Mouse (Mus musculus) lung, postnatal 25 days (tissue): ENCODE results near the gene Hk1.

Experiments used
- DNase-seq: peaks from one replicate; pipeline ENCODE4 v3.0.0; 2022; ENCODE audit warnings: low spot score

Gene Hk1

DNA sequence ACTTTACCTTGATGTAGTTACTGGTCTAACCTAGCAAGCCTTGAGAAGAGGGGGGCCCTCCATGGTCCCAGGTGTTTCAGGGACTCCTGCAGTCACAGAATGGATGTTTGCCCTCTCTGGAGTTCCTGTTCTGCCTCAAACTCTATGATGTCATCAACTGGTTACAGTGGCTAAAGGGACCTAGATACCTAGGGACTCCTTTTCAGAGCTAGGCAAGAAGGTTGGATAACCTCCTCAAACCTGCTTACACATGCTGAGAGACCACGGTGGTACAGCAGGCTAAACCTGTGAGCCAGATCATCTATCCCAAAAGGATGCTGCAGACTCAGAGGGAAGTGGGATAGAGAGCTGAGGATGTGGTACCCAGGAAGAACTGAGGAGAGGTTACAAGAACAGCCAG is at the start of gene Hk1:
Gene Hk1, minus strand, starts transcription at position 101 of the 400 bp plus-strand sequence.
- no peak for DNase-seq

DNA sequence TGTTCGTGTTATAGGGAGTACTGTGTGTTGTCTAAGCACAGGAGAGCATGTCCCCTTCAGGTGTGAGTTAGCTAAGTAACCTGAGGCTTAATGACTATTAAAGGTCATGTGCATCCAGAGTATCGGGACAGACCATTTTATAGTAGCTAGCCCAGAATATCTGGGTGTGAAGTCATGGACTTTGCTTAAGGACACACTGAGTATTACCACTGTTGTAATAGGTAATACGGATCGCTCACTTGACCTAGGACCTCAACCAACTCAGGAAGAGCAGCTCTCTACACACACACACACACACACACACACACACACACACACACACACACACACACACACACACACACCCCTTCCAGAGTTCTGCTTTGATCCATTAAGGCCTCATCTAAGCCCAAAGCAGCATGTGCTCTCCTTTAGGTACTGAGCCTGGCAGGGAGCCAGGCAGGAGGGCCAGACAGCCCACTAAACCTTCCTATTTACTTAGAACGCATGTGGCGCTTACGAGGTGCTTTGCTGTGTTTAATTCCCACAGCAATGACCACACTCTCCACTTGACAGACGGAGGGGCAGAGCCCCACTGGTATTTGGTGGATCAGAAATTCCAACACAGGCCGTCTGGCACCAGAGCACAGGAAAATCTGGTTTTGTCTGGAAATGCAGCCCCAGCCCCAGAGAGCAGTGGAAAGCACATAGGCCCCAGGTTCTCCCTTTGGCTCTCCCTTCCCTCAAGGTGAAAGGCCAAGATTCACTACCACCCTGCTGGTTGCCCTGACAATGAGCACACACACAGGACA is 45.6 kb upstream of the Hk1 start:
- DNase-seq: no peak

DNA sequence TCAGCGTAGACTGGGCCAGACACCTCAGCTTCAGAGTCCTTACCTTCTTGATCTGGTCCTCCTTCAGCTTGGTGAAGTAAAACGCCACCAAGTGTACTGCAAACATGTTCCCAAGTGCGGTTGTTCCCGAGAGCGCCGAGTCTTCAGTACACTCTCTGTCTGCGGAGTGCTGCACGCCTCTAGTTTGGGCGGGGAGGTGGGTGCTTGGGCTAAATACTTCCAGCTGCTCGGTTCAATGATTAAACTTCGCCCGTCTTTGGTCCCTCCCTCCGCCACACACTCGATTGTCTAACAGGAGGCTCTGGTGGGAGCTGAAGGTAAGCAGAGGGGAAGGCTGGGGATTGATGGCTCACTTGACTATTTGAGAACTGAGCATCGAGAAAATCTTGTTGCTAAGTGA is 42.5 kb upstream of the Hk1 start, which contains the start of gene Hkdc1:
Gene Hkdc1, minus strand, starts transcription at position 237 of the 400 bp plus-strand sequence.
- peak; percentile 61 for DNase-seq

DNA sequence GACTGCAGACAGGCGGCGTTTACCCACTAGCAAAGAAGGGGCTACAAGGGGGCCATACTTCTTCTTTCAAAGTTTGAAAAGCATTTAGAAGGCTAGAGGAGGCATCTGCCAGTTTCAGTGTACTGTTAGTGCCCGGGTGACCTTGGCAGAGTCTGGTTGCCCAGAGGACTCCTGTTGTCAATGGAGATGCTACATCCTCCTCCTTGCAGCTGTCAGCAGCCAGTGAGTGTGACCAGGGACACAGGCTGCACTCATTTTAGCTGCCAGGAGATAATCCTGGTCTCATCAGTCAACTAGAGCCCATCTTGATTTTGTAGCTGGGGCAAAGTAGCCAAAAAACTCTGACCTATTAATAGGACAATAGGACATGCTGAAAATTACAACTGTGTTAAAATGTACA is 41.4 kb upstream of the Hk1 start:
- DNase-seq: no peak

DNA sequence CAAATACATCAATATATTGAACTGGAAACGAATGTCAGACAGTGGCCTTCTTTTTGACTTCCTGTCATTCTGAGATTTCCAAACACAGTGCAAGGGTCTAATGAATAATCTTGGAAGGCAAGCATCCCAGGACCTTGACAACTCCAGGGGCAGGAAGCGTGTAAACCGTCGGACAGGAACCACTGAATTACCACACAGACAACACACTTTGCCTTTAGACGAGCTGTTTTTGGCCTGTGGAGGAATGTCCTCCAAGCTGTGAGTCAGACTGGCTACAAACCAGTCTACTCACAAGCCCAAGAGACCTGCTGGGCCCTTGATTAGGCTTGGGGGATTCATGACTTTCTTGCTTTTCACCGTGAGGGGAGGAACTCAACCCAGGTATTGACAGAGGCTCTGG is 40.7 kb upstream of the Hk1 start:
- no peak for DNase-seq

DNA sequence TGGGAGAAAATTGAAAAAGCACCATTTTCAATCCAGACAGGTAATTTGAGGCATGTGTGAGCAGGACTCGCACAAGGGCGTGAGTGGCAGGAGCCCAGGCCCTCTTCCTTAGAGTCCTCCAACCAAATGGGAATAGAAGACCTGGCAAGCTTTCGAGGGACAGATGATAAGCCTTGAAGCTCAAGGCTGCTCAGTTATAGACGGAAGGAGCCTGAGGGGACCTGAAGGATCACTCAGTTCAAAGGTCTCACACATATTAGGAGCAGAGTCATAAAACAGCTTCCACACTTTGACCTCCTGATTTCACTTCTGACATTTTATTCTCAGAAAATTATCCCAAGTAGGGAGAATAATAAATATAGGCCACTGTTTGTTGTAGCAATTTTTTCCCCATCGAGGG is 39.7 kb upstream of the Hk1 start:
- no peak for DNase-seq

DNA sequence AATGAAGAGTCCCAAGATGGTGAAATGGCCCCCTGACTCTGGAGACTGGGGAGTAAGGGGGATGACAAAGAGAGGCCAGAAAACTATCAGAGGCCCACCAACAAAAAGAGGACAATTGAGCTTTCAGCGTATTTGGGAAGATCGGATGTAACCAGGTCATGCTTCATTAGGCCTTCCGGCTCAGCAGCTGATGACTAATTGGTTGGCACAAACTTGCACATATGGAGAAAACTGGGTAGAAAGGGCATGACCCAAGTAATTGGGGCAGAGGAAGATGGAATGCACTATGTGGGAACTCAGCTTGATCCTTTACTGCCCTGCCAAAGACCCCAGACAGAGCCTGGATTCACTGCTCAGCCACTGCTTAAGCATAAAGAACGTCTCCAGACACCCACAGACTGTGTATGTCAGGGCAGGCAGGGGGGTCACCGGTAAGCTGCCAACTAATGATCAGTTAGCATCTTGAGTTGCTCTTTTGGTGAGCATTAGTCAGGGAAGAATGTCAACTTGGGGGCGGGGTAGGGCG is 39.2 kb upstream of the Hk1 start:
- no peak for DNase-seq

DNA sequence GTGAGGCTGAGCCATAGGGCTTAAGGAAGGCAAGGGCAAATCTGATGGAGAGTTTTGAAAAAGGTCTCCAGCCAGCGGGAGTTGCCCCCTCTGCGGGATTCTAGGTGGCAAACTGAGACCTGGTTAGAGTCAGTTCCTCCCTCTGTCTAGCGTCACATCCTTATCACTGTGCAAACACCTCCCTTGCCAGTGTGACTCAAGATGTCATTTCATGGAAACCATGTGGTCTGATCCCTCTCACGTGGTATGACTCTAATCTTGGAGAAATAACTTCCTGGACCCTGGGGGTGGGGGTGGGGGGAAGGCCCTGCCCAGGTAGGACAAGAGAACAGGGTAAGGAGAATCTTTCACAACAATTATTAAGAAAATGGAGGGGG is 33.9 kb upstream of the Hk1 start:
- peak; percentile 62 for DNase-seq

DNA sequence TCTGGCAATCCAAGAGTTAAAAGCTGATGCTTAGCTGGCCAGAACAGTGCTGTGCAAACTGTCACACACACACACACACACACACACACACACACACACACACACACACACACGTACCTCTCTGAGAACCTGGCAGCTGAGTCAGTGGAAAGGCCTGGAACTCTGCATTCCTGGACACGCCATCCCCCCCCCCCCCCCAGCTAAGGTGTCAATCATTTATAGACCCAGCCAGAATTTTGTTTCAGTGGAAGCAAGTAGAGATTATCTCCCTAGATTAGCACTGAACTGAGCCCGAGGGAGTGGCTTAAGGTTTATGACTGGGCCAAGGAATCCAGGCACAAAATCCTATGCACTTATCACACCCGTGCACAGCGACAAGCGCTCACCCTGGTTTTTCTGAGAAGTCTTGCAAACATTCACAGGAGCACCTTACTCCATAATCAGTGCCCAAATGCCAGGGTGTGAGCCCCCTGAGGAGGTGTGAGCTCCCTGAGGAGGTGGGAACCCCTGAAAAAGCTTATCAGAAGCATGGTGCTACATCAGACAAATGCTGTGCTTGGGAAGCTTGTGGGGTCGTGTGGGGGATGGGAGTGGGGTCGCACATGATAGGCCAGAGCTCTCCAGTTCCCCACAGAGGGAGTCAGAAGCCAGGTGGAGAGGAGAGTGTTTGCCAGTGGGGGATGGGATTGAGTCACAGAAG is 33.3 kb upstream of the Hk1 start:
- no peak for DNase-seq

DNA sequence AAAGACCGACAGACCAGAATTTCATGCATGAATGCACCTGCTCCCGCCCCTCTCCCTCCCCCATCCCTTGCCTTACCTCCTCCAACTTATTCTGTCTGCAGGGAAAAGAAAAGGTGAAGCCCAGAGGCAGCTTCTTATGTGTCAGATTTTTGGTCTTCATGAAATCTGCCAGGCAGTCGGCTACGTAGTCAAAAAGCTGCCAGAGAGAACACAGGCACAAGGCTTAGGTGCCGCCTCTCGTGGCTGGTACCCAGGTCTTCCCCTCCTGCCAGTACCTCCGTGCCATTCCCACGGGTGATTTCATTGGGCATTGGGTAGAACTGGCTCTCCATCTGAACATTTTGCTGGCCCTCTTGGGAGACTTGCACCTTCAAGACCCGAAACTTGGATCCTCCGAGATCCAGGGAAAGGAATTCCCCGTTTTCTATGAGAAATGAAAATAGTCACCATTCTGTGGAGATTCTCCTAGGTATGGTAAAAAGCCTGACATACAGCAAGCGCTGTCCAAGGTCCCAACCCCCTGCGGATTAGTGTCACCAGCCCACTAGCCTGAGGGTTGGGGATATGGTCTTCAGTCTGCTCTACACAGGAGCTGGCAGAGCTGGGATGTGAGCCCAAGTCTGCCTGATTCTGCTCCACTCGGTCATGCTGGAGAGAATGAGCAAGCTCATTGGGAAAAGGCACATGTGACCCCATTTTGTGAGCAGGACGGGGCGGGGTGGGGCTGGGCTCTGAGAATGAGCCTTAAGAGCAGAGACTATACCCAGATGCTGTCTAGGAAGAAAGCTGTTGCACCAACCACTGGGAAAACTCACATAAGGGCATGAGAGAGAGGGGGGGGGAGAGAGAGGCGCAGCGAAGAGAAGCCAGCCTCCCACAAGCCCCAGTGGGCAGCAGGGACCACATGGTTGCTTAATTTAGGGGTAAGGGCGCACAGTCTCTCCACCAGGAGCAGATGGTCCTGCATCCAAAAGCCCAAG is 32.0 kb upstream of the Hk1 start:
- no peak for DNase-seq

DNA sequence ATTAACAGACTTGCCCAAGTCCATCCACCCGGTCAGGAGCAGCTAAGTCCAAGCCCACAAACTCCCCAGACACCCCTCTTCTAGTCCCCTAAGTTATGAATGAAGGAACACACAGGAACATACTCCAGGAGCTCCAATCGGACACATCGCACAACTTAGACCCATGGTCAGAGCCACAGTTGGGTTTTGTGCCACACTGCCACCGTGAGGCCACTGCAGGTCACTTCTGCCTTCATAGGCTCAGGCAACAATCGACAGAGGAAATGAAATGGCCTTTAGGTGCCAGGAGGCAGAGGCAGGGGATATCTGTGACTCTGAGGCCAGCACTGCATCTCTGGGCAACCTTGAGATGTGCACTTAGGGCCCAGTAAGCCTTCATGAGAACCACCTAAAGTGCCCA is 31.2 kb upstream of the Hk1 start:
- DNase-seq: peak; percentile 66

DNA sequence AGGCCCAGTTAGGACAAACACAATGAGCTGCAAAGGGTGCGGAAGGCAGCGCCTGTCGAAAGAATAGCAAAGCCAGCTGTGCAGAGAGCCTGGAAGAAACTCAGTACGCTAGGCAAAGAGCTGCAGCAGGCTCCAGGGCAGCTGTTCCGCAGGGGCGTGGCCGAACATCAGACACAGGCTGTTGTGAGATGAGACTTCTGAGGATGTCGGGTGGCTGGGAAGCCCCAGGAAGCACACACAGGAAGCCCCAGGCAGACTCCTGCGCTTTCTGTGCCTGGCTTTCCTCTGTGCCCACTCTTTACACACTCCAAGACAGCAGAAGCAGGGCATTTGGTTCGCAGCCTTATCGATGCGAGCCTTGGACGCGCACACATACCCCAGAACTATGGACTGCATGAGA is 25.2 kb upstream of the Hk1 start:
- DNase-seq: peak; percentile 2

DNA sequence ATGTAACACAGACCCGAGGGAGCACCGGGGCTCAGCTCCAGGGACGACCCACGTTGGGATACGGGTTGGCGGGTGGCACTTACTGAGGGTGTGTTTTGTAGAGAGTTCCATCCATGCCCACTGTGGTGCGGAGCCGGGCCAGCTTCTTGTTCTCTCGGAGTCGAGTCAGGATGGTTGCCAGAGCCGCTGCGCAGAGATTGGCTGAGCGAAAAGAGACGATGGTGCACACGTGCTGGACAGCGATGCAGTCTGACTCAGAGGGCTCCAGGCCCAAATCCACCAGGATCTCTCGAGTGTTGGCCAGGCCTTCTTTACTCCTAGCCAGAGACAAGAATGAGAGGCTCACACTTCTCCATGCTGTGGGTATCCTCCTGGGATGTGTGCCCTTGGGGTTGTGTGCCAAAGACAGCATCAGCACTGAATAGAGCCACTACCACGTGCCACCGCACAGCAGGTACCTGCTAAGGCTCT is 22.0 kb upstream of the Hk1 start:
- DNase-seq: no peak

DNA sequence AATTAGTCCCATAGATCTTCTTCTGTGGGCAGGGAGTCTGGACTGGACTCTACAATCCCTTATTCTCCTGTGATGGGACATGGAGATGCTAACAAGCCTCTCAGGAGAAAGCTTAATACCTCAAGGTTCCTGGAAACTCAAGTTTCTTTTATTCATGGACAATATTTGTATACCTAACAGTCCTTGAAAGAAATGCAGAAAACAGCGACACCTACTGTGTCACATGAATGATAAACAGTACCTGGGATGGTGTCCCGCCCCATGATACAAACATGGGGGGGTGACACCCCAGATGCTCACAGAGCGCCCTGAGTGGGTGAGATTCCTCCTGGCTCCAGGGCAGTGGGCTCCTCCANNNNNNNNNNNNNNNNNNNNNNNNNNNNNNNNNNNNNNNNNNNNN is 3.3 kb upstream of the Hk1 start:
- DNase-seq: no peak

DNA sequence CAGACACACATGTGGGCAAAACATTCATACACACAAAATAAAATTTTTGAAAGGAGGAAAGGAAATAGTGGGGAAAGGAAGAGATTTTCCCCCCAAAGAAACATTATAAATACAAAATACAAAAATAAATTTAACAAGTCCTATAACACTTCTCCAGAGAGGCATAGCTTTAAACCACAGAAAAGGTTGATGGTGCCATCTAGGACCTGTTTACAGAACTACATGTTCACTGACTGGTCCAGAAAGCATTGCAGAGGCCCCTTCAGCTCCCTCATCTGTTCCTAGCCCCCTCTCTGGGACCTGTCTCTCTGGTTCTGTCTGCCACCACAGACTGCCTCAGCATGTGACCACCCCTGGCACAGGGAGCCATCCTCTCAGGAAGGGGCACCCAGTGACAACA is 1.2 kb upstream of the Hk1 start:
- DNase-seq: no peak

DNA sequence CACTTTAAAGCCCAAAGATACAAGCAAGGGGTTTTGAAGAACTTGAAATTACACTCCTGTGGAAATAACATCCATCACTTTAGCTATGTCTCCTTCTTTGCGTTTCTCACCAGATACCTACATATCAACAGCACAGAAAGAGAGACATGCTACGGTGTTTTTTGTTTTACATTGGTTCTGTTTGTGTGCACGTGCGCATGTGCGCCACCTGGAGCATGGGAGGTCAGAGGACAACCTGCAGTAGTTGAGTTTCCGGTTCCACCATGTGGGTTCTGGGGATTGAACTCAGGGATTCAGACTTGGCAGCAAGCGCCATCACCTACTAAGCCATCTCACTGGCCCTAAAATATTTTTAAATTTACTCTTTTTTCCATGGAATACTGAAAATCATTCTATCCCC is 20.9 kb downstream of the Hk1 start:
- no peak for DNase-seq

DNA sequence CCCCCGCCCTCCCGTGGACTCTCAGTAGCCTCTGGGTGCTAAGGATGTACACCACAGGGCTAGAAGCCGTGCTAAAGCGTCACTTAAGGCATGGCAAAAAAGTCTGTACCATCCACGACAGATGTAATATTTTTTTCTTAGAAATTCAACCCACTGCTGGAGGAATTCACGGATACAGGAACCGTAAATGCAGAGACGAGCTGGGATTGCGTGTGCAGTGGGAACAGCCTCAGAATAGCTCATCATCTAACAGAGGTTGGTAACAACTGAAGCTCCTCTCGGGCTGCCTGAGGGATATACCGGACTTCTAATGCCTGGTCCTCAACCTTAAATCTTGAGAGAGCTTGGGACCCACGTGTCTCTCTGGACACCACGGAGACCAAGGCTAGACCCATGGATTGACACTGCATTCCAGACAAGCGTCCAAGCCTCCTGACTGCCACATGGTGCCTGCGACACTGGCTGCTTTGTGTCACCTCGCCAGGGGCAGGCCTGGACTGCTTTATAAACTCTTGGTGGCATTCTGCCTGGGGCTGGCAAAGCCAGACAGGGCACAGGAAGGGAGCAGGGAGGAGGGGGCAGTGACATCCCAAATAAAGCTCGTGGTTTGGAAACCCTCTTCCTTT is 23.5 kb downstream of the Hk1 start:
- DNase-seq: no peak

DNA sequence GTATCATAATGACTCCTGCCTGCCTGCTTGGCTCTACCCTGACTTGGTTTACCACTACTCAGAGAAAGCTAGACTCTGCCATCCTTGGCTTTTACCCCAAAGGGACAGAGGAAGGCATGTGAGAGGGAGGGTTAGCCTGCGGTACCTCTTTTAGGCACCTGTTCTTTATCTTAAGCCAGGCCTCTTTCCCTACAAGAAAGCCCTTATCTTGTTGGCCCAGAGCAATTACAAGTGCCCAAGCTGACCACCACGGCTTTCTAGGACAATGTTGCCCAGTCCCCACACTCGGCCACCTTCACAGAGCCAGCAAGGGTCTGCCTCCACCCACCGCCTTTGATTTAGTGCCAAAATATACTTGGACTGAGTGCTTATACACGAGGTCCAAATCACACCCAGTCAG is 34.6 kb downstream of the Hk1 start:
- no peak for DNase-seq

DNA sequence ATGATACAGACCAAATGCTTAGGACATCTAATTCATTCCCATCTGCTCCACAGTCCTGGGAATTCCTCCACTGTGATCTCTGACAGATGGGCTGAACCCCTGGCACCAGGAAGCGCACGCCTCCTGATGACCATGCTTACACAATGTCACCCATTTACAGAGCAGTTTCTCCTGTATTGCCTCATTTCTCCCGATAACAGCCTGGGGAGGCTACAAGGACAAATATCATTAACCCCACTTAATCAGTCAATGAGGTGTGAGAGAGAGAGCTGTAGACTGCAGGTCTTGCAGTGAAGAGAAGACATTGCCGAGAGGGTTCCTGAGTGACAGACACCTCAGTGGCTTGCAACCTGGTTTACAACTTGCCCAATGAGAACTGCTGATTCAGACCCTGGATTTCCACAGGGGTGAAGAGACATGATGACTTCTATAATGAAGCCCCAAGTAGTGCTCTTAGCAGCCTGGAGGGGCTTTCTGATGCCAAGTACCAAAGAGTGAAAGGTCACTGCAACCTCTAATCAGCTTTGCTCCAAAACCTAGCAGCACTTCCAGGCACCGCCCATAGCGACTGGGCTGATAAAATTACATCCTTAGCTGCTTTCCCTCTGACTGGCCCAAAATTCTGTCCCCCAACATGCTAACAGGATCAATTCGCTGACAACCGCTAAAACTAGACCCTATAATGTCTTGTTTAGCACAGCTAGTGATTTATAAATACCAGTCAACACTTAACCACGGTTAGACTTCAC is 35.5 kb downstream of the Hk1 start:
- DNase-seq: no peak

DNA sequence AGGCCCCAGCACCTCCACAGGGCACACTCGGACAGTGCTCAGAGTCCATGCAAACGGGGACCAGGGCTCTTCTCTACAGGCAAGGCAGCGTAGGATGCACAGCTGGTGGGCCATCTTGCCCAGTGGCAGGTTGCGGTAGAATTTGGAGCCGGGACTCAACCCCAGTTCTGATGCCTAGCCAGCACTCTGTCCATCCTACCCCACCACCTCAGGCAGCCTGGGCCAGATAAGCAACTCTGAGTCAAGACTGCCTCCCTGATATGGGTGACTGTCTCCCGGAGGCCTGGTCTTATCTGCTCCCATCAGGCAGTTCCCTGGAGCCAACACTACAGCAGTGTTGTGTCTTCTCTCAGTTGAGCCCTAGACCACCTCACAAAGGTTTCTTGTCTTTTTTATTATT is 37.2 kb downstream of the Hk1 start:
- DNase-seq: no peak

DNA sequence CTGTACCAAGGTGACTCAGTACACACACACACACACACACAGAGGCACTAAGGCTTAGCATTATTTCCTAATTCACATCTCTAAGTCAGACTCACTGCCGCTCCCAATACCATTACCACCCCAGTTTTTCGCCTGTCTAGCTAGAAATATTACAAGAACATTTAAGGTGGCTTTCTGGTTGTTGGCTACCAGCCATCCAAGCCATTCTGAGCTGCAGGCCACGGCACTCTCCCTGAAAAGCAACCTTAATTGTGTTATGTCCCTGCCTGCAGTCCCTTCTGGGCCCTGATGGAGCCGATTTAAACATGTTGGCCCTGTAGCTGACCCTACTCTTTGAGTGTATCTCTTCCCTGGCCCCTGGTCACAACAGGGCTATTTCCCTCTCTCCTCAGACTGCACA is 37.8 kb downstream of the Hk1 start:
- DNase-seq: no peak
